Mouse (Mus musculus): ENCODE data around the gene Tfe3.
"Not testable (repeated sequence)": the region's sequence is repeated elsewhere in the genome, so short reads cannot be mapped to it uniquely, and the experiment has no call there.

Tfe3 gene

DNA sequence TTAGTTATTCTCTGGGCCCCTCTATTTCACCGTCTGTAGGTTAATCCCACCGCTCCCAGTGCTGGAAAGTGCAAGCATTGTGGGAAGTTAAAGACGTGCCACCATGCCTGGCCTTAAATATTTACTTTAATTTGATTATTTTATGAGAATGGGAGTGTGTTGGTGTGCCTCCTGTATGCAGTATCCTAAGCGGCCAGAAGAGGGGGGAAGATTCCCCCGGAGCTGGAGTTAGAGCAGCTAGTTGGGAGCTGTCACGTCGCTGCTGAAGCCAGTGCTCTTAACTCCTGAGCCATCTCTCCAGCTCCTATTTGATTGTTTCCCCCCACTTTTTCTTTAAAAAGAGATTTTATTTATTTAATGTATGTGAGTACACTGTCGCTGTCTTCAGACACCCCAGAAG lies 52.7 kb downstream of the Tfe3 start:
- DNase-seq (ENCODE audit: low read depth, low spot score): not testable (repeated sequence)

GRCm38 (mm10) chrX:7821865-7822779 lies 59.8 kb downstream of the Tfe3 start, which contains the start of gene Kcnd1:
Gene Kcnd1 (plus strand): TSS chrX:7822289.
- DNase-seq (ENCODE audit: low read depth, low spot score): peak; percentile 9

All from forelimb bud, embryonic 11.5 days (tissue).